Mouse (Mus musculus) CH12F3 (cell line): ENCODE measurements around the gene Selenok.

ENCODE experiments used
- in situ Hi-C: fragments of 300-500 bp; cut with MboI; formaldehyde crosslinking; loops from 2 replicates; pipeline ENCODE4 v1.14.3; 2020; ENCODE audit warnings: low sequenced_read_pairs

Selenok gene

GRCm38 (mm10) chr14:29994976-29995375, 26.9 kb downstream of the Selenok start:
- in situ Hi-C loops: no loop called here

DNA sequence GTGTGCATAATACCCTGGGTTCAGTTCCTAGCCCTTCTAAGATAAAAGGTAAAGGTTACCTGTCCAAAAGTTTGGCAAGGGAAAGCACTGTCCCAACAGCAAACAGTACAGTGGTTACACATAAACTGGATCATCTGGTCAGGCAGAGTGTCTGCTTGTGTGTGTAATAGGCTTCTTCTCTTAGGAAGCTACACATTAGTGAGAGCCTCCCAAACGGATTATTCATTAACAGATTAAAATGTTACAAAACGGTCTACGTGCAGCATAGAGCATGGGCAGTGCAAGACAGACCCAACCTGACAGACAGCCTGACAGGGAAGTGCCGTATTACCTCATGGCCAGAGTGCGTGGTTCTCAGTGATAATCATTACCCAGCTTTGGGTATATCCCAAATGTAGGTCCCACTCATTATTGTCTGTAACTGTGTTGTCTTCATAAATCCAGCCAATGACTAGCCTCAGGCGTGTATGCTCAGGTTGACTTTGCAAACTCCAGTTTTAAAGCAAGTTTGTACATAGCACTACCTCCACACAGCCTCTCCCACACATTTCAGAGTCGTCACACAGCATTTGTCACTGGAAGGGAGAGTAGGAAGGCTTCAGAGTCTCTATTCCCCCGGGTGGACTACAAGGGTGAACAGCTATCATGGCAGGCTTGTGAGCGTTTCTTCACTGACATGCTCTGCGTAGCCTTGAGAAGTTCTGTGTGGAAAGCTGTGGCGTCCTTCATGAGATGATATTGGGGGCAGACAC, 28.1 kb downstream of the Selenok start:
- in situ Hi-C loops: no loop called here

DNA sequence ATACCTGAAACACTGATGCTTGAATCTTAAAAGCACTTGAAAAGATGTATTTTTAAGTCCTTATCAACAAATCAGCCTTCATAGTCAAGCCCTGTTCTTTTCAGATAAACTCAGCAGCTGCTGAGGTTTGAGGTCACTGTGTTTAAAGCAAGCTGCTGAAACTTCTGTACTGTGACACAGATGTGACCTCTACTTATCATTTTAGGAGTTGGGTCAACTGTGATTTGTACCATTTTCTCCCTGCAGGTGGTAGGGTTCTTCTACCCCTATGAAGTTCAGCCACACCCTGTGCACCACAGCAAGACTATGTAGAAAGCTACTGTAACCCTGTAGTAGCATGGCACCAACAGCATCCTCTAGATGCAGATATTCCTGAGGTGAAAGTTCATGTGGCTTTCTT, 29.2 kb downstream of the Selenok start:
- in situ Hi-C loops: no loop called here

- in situ Hi-C loops: no loop called here
Measured at GRCm38 (mm10) chr14:29998747-29999474, 30.8 kb downstream of the Selenok start.

DNA sequence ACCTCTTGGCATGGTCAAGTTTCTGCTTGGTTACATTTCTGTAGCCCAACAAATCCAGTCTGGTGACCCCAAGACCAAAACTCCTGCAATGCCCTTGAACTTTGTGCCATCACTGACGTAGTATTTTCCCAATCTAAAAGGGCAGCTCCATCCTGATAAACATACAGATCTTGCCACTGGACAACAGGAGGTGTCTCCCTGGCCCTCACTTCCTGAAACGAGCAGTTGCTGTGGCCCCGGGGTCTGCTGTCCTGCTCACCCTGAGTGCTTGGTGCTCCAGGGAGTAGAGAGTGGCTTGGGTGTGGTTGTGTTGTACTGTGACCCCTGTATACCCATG, 31.3 kb downstream of the Selenok start:
- in situ Hi-C loops: no loop called here

- in situ Hi-C loops: no loop called here
Measured at GRCm38 (mm10) chr14:30008733-30009575, 40.8 kb downstream of the Selenok start, which contains the start of the genes Il17rb and Chdh. Gene Il17rb, minus strand, starts transcription at chr14:30008896. Gene Chdh, plus strand, starts transcription at chr14:30009023.

DNA sequence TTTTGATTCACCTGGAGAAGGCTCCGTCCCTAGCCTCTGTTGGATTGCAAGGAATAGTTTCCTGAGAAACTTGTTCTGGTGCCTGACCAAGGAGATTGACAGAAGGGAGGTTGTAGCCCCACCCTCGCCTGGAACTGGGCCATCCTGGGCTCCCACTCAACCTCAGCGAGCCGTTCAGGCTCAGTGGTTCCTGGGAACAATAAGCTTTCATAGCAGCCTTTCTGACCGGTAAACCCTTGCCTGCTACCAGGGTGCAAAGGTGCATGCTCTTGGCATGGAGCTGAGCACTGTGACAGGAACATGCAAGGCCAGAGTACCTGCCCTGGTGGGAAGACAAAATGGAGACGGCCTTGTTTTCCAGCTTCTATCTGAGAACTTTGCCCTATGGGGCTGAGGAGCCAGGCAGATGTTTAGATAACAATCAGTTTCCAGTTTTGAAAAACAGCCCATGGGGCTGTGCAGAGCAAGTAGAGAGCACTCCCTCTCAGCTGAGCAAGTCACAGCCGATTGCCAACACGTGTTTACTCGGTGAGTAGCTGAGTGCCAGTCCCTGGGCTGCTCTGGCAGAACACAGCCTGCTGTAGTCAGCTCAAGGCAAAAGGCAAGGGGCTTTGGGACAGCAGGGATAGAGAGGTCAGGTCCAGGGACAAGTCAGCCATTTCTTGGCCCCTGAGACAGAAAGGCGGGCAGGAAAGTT, 41.9 kb downstream of the Selenok start:
- in situ Hi-C loops: no loop called here

DNA sequence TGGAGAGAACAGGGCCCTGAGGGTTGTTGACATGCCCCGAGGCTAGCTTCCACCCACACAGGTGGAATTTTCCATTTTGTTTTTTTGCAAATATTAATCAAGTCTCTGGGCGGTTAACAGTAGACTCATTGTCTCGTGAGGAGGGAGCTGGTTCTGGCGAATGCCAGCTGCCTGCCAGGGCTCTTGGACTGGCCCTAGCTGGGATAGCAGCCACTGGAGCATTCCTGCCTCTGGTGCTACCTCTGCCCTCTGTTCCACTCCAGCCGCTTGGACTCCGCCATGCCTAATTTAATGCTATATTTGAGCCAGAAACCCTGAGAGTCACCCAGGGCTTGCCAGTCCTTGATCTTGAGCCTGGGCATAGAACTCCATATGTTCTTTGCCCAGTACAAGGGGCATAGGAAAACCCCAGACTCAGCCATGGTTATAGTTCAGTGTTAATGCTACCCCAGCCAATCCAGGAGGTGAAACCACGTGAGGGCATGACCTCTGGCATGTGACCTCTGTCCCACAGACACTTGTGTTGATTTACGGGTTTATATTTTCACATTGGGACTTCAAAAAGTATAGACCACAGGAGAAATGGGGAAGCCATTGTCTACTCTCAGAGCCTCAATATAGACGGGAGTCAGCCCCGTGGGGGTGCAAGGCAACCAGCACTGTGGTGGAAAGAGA, 43.9 kb downstream of the Selenok start:
- in situ Hi-C loops: no loop called here

DNA sequence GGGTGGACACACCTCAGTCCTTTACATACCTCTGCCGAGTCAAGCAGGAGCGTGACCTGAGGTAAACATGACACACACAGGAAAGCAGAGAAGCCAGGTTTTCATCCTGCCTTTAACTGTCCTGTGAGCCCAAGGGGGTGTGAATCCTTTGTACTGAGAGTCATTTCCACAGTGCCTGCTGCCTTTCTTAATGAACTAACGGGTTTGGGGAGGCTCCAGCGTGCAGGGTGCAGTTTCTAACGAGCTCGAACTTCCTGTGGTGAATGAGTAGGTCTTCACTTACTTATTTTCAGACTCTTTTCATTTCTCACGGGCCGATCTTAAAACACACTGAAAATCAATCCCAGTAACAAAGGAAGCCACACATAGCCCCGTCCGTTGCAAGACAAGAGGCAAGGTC, 46.4 kb downstream of the Selenok start:
- in situ Hi-C loops: no loop called here

- in situ Hi-C loops: no loop called here
Measured at GRCm38 (mm10) chr14:30015008-30015407, 46.9 kb downstream of the Selenok start.

DNA sequence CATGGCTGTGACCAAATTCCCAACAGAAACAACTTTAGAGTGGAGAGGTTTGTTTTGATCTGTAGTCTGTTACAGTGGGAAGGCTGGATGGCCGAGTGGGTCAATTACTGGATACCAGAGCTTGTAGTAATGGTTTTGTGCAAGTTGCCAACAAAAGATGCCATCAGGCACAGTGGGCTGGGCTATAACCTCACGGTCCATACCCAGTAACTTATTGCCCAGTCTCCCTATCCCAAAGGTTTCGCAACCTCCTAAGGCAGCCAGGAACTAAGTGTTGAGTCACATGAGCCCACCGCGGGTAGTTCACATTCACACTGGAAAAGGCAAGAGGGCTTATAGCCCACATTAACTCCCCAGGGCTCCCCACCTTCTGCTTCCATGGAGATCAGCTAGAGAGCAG, 48.6 kb downstream of the Selenok start:
- in situ Hi-C loops: no loop called here

GRCm38 (mm10) chr14:30017794-30018462, 49.8 kb downstream of the Selenok start:
- in situ Hi-C loops: no loop called here

GRCm38 (mm10) chr14:30018463-30018801, 50.3 kb downstream of the Selenok start:
- in situ Hi-C loops: no loop called here

GRCm38 (mm10) chr14:30018846-30019245, 50.7 kb downstream of the Selenok start:
- in situ Hi-C loops: no loop called here

GRCm38 (mm10) chr14:30019375-30019774, 51.3 kb downstream of the Selenok start:
- in situ Hi-C loops: no loop called here

GRCm38 (mm10) chr14:30019792-30020575, 51.9 kb downstream of the Selenok start:
- in situ Hi-C loops: no loop called here

DNA sequence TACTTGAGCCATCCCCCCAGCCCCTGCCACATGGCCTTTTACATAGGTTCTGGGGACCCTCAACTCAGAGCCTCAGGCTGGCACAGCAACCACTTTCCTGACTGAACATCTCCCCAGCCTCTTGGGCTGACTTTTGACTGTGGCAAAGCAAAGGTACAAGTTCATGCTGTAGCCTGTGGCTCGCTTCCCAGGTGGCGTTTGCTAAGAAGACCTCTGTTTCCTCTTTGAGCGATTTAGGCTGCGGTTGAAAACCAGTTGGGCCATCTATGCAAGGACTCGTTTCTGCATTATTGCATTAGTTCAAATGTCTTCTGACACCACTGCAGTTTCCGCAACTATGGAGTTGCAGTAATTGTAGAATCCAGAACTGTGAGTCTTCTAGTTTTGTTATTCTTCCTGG, 54.4 kb downstream of the Selenok start:
- in situ Hi-C loops: no loop called here

DNA sequence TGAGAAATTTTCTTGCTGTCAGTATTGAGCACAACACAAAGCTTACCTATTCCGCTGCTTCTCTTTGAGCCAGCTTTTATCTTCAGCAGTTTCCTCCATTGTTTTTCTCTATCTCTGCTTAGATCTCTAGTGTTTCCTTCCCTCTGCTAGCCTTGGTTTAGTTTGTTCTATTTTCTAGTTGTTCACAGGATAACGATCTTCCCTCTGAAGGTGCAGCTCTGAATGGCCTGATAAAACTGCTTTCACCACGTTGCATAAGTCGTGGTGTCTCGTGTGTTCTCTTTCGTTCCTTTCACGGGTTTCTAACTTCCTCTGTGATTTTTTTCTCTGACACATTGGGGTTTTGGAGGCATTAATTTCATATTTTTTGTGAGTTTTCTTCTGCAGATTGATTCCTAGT, 56.3 kb downstream of the Selenok start:
- in situ Hi-C loops: no loop called here
